Mouse (Mus musculus) thymus, adult 2 months (tissue): Measurements from ENCODE around the gene Elavl3. TPM values are rescaled to one million over a fixed set of nuclear protein-coding genes. Genes with fewer than 3 reads are reported as not detected.
A peak's percentile ranks its signal among the peaks of the same experiment; 100 is the strongest.

ENCODE experiments used
- DNase-seq: peaks from one replicate; pipeline ENCODE4 v3.0.0; 2021
- H3K27ac ChIP-seq: fragments of 200-500 bp; 2 replicates; pipeline ENCODE4 v1.5.1; 2012; ENCODE audit warnings: low read length, control low read depth; ENCODE audit not compliant: control insufficient read depth, insufficient read depth
- H3K27me3 ChIP-seq: fragments of 200-500 bp; 2 replicates; pipeline ENCODE4 v1.6.1; 2012; ENCODE audit warnings: mild to moderate bottlenecking, low read length, moderate library complexity, mixed read lengths; ENCODE audit not compliant: control insufficient read depth, insufficient read depth
- H3K36me3 ChIP-seq: fragments of 200-500 bp; 2 replicates; pipeline ENCODE4 v1.6.1; 2012; ENCODE audit warnings: mild to moderate bottlenecking, low read length, moderate library complexity; ENCODE audit not compliant: control insufficient read depth, insufficient read depth
- H3K4me1 ChIP-seq: fragments of 200-500 bp; replicated peaks from 2 replicates; pipeline ENCODE4 v1.6.1; 2012; ENCODE audit warnings: low read length; ENCODE audit not compliant: control insufficient read depth, insufficient read depth
- H3K4me3 ChIP-seq: fragments of 200-500 bp; 2 replicates; pipeline ENCODE4 v1.5.1; 2012; ENCODE audit warnings: mild to moderate bottlenecking, low read length, control low read depth, moderate library complexity; ENCODE audit not compliant: control insufficient read depth, insufficient read depth
- CTCF ChIP-seq: fragments of 200-500 bp; IDR thresholded peaks from 2 replicates; pipeline ENCODE4 v1.5.1; 2012; ENCODE audit warnings: mild to moderate bottlenecking, control low read depth, low read length, moderate library complexity, borderline replicate concordance; ENCODE audit not compliant: control insufficient read depth, poor library complexity, insufficient read depth; ENCODE audit errors: extremely low read depth
- POLR2A ChIP-seq: fragments of 200-500 bp; IDR thresholded peaks from 2 replicates; pipeline ENCODE4 v1.6.1; 2012; ENCODE audit warnings: mild to moderate bottlenecking, low read length, control low read depth, moderate library complexity; ENCODE audit not compliant: control insufficient read depth, poor library complexity, insufficient read depth; ENCODE audit errors: extremely low read depth
- WGBS: fragments of 180-500 bp; shearing (Covaris S2); methylation state at CpG from one replicate; pipeline ENCODE4 v1.1.7; 2018; 5-methylcytosine and 5-hydroxymethylcytosine counted together
- polyA plus RNA-seq: library from polyadenylated mRNA; depleted of rRNA; stranded (reverse); fragments of >200 nt; gene quantifications from 2 replicates; pipeline ENCODE4 v1.2.3, GENCODE M21; 2012

Elavl3 gene
- polyA plus RNA-seq, 1 experiment, result 0.35 TPM

GRCm38 (mm10) chr9:21987592-21988342 is 64.1 kb downstream of the Elavl3 start:
- Histone ChIP-seq H3K27ac (no peak overlapping the region), H3K27me3 (peaks cover 21% of the 10 kb centered on the region), H3K4me1 (peaks cover 26% of the 10 kb centered on the region), H3K4me3 (no peak overlapping the region), H3K36me3 (no peaks in the 10 kb centered on the region)
- 22% methylated on average over 36 of the region's 36 CpGs for WGBS
- no peak for DNase-seq
- TF ChIP-seq POLR2A, result no peak
- no peak for TF ChIP-seq CTCF

- Histone ChIP-seq H3K27me3 (peaks cover 5% of the 10 kb centered on the region), H3K36me3 (no peaks in the 10 kb centered on the region), H3K27ac (peak overlapping the region; percentile 79), H3K4me3 (no peak overlapping the region), H3K4me1 (peaks cover 32% of the 10 kb centered on the region)
- 74% methylated on average over 3 of the region's 3 CpGs for WGBS
- DNase-seq, result no peak
- TF ChIP-seq POLR2A, result no peak
- no peak for TF ChIP-seq CTCF
Measured at GRCm38 (mm10) chr9:21983911-21984310, 67.9 kb downstream of the Elavl3 start.

GRCm38 (mm10) chr9:21978398-21979128 is 73.3 kb downstream of the Elavl3 start:
- Histone ChIP-seq H3K27ac (no peak overlapping the region), H3K4me3 (no peak overlapping the region), H3K4me1 (peaks cover 19% of the 10 kb centered on the region), H3K36me3 (no peaks in the 10 kb centered on the region), H3K27me3 (no peaks in the 10 kb centered on the region)
- DNase-seq, result no peak
- TF ChIP-seq POLR2A (no peak), CTCF (no peak)
- 96% methylated on average over 4 of the region's 4 CpGs for WGBS

- no peaks in the 10 kb centered on the region for H3K36me3 ChIP-seq
- TF ChIP-seq CTCF (peak; percentile 73; the same call in 1 of the 2 replicates), POLR2A (no peak)
- peaks cover 17% of the 10 kb centered on the region for H3K4me1 ChIP-seq
- peak; percentile 61 for DNase-seq
- no peak overlapping the region for H3K27ac ChIP-seq
- H3K4me3 ChIP-seq, result no peak overlapping the region
- 48% methylated on average over 2 of the region's 2 CpGs for WGBS
- H3K27me3 ChIP-seq, result no peaks in the 10 kb centered on the region
Measured at GRCm38 (mm10) chr9:21977972-21978371, 73.9 kb downstream of the Elavl3 start.

- no peak for DNase-seq
- Histone ChIP-seq H3K4me1 (peaks cover 13% of the 10 kb centered on the region), H3K27me3 (no peaks in the 10 kb centered on the region), H3K36me3 (no peaks in the 10 kb centered on the region), H3K4me3 (no peak overlapping the region), H3K27ac (no peak overlapping the region)
- WGBS, result 90% methylated on average over 5 of the region's 5 CpGs
- TF ChIP-seq POLR2A (0 out of 2 replicates have a peak, but pooled peaks have one; percentile 20), CTCF (no peak)
Measured at GRCm38 (mm10) chr9:21977331-21977730, 74.5 kb downstream of the Elavl3 start.

GRCm38 (mm10) chr9:21976626-21977175 is 75.1 kb downstream of the Elavl3 start:
- H3K36me3 ChIP-seq, result no peaks in the 10 kb centered on the region
- H3K4me3 ChIP-seq, result no peak overlapping the region
- WGBS, result 91% methylated on average over 10 of the region's 10 CpGs
- TF ChIP-seq POLR2A (no peak), CTCF (no peak)
- H3K27ac ChIP-seq, result no peak overlapping the region
- no peak for DNase-seq
- no peaks in the 10 kb centered on the region for H3K27me3 ChIP-seq
- peaks cover 7% of the 10 kb centered on the region for H3K4me1 ChIP-seq
